Comparison of ENCODE assay signal across 8 mouse cellular contexts in the genomic region with DNA sequence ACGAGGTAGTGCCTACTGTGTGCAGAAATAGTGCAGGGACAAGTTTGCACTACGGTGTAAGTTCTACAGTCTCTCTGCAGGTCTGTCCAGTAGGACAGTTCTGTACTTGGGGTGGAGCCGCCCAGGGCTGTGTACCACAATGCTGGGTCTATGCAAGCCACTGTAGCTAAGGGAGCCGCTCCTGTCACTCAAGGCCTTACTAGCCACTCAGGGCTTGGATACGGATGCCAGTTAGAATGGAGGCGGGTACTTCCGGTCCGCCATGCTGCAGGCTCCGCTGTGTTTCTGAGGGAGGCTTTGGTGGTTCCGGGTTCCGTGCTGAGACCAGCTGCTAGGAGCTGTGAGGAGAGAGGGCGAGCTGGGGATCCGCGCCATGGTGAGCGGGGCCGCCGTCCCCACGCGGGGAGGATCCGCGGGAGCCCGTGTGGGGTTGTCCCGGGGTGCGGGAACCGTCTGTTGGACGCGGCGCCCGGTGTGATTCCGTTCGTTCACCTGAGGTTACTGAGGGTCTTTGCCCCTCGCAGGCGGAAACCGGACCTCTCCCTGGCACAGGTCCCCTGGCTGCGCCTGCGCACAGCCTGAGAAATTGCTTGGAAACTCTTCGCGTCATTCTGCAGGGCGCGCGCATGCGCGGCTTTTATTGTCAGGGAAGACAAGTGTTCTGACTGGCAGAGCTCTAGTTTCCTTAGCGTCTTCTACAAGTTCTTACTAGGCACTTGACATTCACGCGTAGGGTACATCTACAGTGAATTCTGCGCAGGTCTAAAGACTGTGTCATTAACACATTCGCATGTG. TPM values are rescaled to one million over a fixed set of nuclear protein-coding genes. Genes with fewer than 3 reads are reported as not detected.
DNase-seq lines count a peak whose midpoint lies in the region; ATAC-seq and TF ChIP-seq lines count a peak whose summit lies in the region.
"Not testable (repeated sequence)": the region's sequence is repeated elsewhere in the genome, so short reads cannot be mapped to it uniquely, and the experiment has no call there.

No protein-coding gene starts in this region.

- peak overlapping the region; percentile 56 for H3K4me2 ChIP-seq in heart, embryonic 14.5 days (ENCODE audit: low read length)
- peak overlapping the region; percentile 39 for H3K4me2 ChIP-seq in kidney, postnatal 0 days (ENCODE audit: low read length)

- peak; percentile 98 for ATAC-seq in heart, embryonic 14.5 days (ENCODE audit: insufficient number of reproducible peaks, insufficient read depth, low FRiP score, low read depth)
- ATAC-seq in kidney, postnatal 0 days (replicated peaks; ENCODE audit: low FRiP score, low read depth) = peak; percentile 100
- peak; percentile 100 for ATAC-seq in monocyte, adult 5-6 weeks (replicated peaks; ENCODE audit: insufficient number of reproducible peaks, low FRiP score, low TSS enrichment, poor library complexity, severe bottlenecking)

- H3K9me3 ChIP-seq in heart, embryonic 14.5 days (ENCODE audit: control insufficient read depth, low read length); kidney, postnatal 0 days (replicated peaks; ENCODE audit: low read length): not testable (repeated sequence)

- not testable (repeated sequence) for TF ChIP-seq POLR2A in liver, adult 2 months (IDR thresholded peaks at IDR 0.05; ENCODE audit: extremely low read depth, insufficient read depth, low read length)

- H3K4me1 ChIP-seq in heart, embryonic 14.5 days (ENCODE audit: control insufficient read depth in 2 of 2, insufficient read depth in 2 of 2, low read length in 2 of 2); kidney, postnatal 0 days (replicated peaks; ENCODE audit: insufficient read depth, low read length); liver, adult 2 months (ENCODE audit: control insufficient read depth, insufficient read depth, low read length): not testable (repeated sequence)

- H3K9ac ChIP-seq in heart, embryonic 14.5 days (ENCODE audit: low read length) = peak overlapping the region; percentile 44; the same call in 1 of the 2 replicates
- H3K9ac ChIP-seq in kidney, postnatal 0 days (ENCODE audit: low read depth, low read length) = not testable (repeated sequence)
- H3K9ac ChIP-seq in liver, adult 2 months (ENCODE audit: low read depth, low read length) = peak overlapping the region; percentile 5; the same call in 1 of the 2 replicates

- H3K27me3 ChIP-seq in heart, embryonic 14.5 days (ENCODE audit: control insufficient read depth, insufficient read depth, low read length); kidney, postnatal 0 days (ENCODE audit: insufficient read depth, low read length); liver, adult 2 months (ENCODE audit: control insufficient read depth, insufficient read depth, low read length): not testable (repeated sequence)

- H3K36me3 ChIP-seq in heart, embryonic 14.5 days (ENCODE audit: control insufficient read depth, insufficient read depth, low read length); kidney, postnatal 0 days (ENCODE audit: insufficient read depth, low read length); liver, adult 2 months (ENCODE audit: control insufficient read depth, insufficient read depth, low read length): not testable (repeated sequence)

- not testable (repeated sequence) for TF ChIP-seq CTCF in kidney, postnatal 0 days (IDR thresholded peaks at IDR 0.05; ENCODE audit: low read depth); liver, adult 2 months (IDR thresholded peaks at IDR 0.05; ENCODE audit: low read depth, low read length)

- H3K27ac ChIP-seq in heart, embryonic 14.5 days (replicated peaks in 1 of 2; ENCODE audit: control insufficient read depth in 1 of 2, insufficient read depth in 1 of 2, low read depth in 2 of 2, low read length in 2 of 2); kidney, postnatal 0 days; liver, adult 2 months (replicated peaks; ENCODE audit: insufficient read depth, low read depth, low read length): not testable (repeated sequence)

- H3K79me2 ChIP-seq in liver, adult 2 months (ENCODE audit: control insufficient read depth, insufficient read depth, low read length) = not testable (repeated sequence)

- WGBS in heart, embryonic 14.5 days = under 1% methylated on average over 13 of the region's 48 CpGs
- WGBS in kidney, postnatal 0 days = 0% methylated on average over 12 of the region's 48 CpGs
- 2% methylated on average over 14 of the region's 48 CpGs for WGBS in liver, adult 2 months

- DNase-seq in CD8-positive naive resting alpha-beta T cell, adult 2 months (ENCODE audit: low read depth in 2 of 2, low spot score in 2 of 2) = peak; percentile 55
- peak; percentile 54 for DNase-seq in c-Kit-positive CD71-negative TER-119-negative erythroid progenitor cells, embryonic 14.5 days (ENCODE audit: low read depth)
- DNase-seq in fibroblast of lung, adult 2 months (ENCODE audit: low read depth) = peak; percentile 38
- peak; percentile 87 for DNase-seq in kidney, postnatal 0 days (ENCODE audit: low spot score)
- peak; percentile 74 for DNase-seq in liver, adult 2 months (ENCODE audit: extremely low read depth, low read depth, low spot score)
- peak; percentile 53 to 69 for DNase-seq in spleen, postnatal 4 days (ENCODE audit: low spot score in 2 of 2)

- peak overlapping the region; percentile 37 for H3K4me3 ChIP-seq in heart, embryonic 14.5 days (ENCODE audit: control insufficient read depth in 1 of 2, insufficient read depth in 1 of 2, low read depth in 1 of 2, low read length in 2 of 2)
- H3K4me3 ChIP-seq in kidney, postnatal 0 days (replicated peaks; ENCODE audit: low read depth, low read length) = peak overlapping the region; percentile 28
- peak overlapping the region; percentile 22 for H3K4me3 ChIP-seq in liver, adult 2 months (ENCODE audit: insufficient read depth, low read depth, low read length)

RNA-seq across cellular contexts. Expression of a gene that starts 51.0 kb away (rescaled TPM):
- 10.5 and 12.4 TPM in 2 replicates for polyA plus RNA-seq in heart, embryonic 14.5 days (2014; fragmentation: Nextera tagmentation; extraction: Ambion mirVana)
- 9.1 TPM in 2 replicates for polyA plus RNA-seq in kidney, postnatal 0 days (2015; fragmentation: Nextera tagmentation; extraction: Ambion mirVana)
- total RNA-seq in liver, adult 2 months (2014; rRNA removed) = 3.8 and 4.1 TPM in 2 replicates
- polyA plus RNA-seq in liver, adult 2 months (2012; rRNA removed) = 1.1 and 1.2 TPM in 2 replicates
- total RNA-seq in monocyte, adult 5-6 weeks (2017) = 3.7 to 15.2 TPM (median 4.5 TPM) in 3 replicates
